Mouse (Mus musculus): ENCODE results near the gene Epo.

Epo gene

GRCm38 (mm10) chr5:137466946-137467345 is 66.1 kb downstream of the Epo start:
- H3K4me1 ChIP-seq (replicated peaks; ENCODE audit: low read depth, low read length), result no peaks in the 10 kb centered on the region
- TF ChIP-seq POU5F1 (IDR thresholded peaks at IDR 0.05; ENCODE audit: borderline replicate concordance, low read length) (no peak), NANOG (IDR thresholded peaks at IDR 0.05; ENCODE audit: borderline replicate concordance, low read length) (no peak)
- H3K4me3 ChIP-seq (replicated peaks; ENCODE audit: low read length), result no peak overlapping the region
- H3K9me3 ChIP-seq (ENCODE audit: low read length), result peaks cover 17% of the 10 kb centered on the region
- H3K27me3 ChIP-seq (ENCODE audit: insufficient read depth, low read length), result peaks cover 22% of the 10 kb centered on the region
- no peaks in the 10 kb centered on the region for H3K36me3 ChIP-seq (ENCODE audit: insufficient read depth, low read length)

- Histone ChIP-seq H3K9me3 (ENCODE audit: low read length) (peaks cover 15% of the 10 kb centered on the region), H3K27me3 (ENCODE audit: insufficient read depth, low read length) (peaks cover 19% of the 10 kb centered on the region), H3K4me1 (replicated peaks; ENCODE audit: low read depth, low read length) (no peaks in the 10 kb centered on the region), H3K4me3 (replicated peaks; ENCODE audit: low read length) (no peak overlapping the region), H3K36me3 (ENCODE audit: insufficient read depth, low read length) (no peaks in the 10 kb centered on the region)
- TF ChIP-seq NANOG (IDR thresholded peaks at IDR 0.05; ENCODE audit: borderline replicate concordance, low read length) (no peak), CTCF (conservative IDR thresholded peaks at IDR 0.05; ENCODE audit: low read length) (no peak), POU5F1 (IDR thresholded peaks at IDR 0.05; ENCODE audit: borderline replicate concordance, low read length) (no peak)
These were observed 68.0 kb downstream of the Epo start for GRCm38 (mm10) chr5:137465049-137465448.

- no peak overlapping the region for H3K4me3 ChIP-seq (replicated peaks; ENCODE audit: low read length)
- H3K27me3 ChIP-seq (ENCODE audit: insufficient read depth, low read length), result 0 out of 2 replicates have a peak, but pooled peaks cover 13% of the 10 kb centered on the region
- 0 out of 2 replicates have a peak, but pooled peaks cover 7% of the 10 kb centered on the region for H3K4me1 ChIP-seq (replicated peaks; ENCODE audit: low read depth, low read length)
- H3K9me3 ChIP-seq (ENCODE audit: low read length), result peaks cover 12% of the 10 kb centered on the region
- no peaks in the 10 kb centered on the region for H3K36me3 ChIP-seq (ENCODE audit: insufficient read depth, low read length)
- TF ChIP-seq NANOG (IDR thresholded peaks at IDR 0.05; ENCODE audit: borderline replicate concordance, low read length) (no peak), CTCF (conservative IDR thresholded peaks at IDR 0.05; ENCODE audit: low read length) (no peak), POU5F1 (IDR thresholded peaks at IDR 0.05; ENCODE audit: borderline replicate concordance, low read length) (no peak)
These were observed 77.0 kb downstream of the Epo start for GRCm38 (mm10) chr5:137455866-137456591.

- Histone ChIP-seq H3K4me3 (replicated peaks; ENCODE audit: low read length) (no peak overlapping the region), H3K9me3 (ENCODE audit: low read length) (peaks cover 12% of the 10 kb centered on the region), H3K27me3 (ENCODE audit: insufficient read depth, low read length) (0 out of 2 replicates have a peak, but pooled peaks cover 13% of the 10 kb centered on the region), H3K36me3 (ENCODE audit: insufficient read depth, low read length) (no peaks in the 10 kb centered on the region), H3K4me1 (replicated peaks; ENCODE audit: low read depth, low read length) (0 out of 2 replicates have a peak, but pooled peaks cover 7% of the 10 kb centered on the region)
- TF ChIP-seq CTCF (conservative IDR thresholded peaks at IDR 0.05; ENCODE audit: low read length), result no peak
- TF ChIP-seq NANOG (IDR thresholded peaks at IDR 0.05; ENCODE audit: borderline replicate concordance, low read length), result no peak
- no peak for TF ChIP-seq POU5F1 (IDR thresholded peaks at IDR 0.05; ENCODE audit: borderline replicate concordance, low read length)
These were observed 77.8 kb downstream of the Epo start for GRCm38 (mm10) chr5:137455206-137455605.

- Histone ChIP-seq H3K27me3 (ENCODE audit: insufficient read depth, low read length) (no peaks in the 10 kb centered on the region), H3K36me3 (ENCODE audit: insufficient read depth, low read length) (no peaks in the 10 kb centered on the region), H3K9me3 (ENCODE audit: low read length) (peaks cover 3% of the 10 kb centered on the region; the same call in 1 of the 2 replicates), H3K4me1 (replicated peaks; ENCODE audit: low read depth, low read length) (peaks cover 16% of the 10 kb centered on the region), H3K4me3 (replicated peaks; ENCODE audit: low read length) (no peak overlapping the region)
- TF ChIP-seq POU5F1 (IDR thresholded peaks at IDR 0.05; ENCODE audit: borderline replicate concordance, low read length), result no peak
- TF ChIP-seq NANOG (IDR thresholded peaks at IDR 0.05; ENCODE audit: borderline replicate concordance, low read length), result no peak
- no peak for TF ChIP-seq CTCF (conservative IDR thresholded peaks at IDR 0.05; ENCODE audit: low read length)
These were observed 87.5 kb downstream of the Epo start for GRCm38 (mm10) chr5:137445536-137445935.

DNA sequence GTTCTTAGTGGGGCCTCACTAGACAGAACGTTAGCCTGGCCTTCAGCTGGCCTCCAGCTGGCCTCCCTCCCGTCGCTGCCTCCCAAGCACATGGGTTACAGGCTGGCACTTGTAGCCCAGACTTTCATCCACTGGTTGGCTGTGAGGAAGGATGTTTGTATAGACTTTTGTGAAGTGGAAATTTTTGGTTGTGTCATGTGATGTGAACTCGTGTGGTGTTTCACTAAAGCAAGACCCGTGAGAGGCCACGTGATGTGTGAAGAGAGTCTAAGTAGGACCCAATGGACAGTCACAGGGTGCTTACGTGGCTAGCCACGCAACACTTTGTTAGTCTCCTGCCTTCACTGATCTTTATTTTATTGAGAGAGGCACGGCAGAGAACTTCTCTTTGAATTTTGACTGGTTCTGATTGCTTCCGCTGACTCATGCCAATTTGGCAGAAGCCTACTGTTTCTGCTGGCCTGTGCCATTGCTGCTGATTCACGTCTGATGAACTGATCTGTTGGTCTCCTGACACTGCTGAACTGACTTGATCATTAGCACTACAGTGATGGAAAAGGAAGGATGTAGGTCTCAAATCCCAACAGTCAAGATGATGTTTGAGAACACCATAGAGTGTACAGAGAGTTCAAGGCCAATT is 92.7 kb downstream of the Epo start:
- Histone ChIP-seq H3K36me3 (ENCODE audit: insufficient read depth, low read length) (no peaks in the 10 kb centered on the region), H3K4me3 (replicated peaks; ENCODE audit: low read length) (no peak overlapping the region), H3K9me3 (ENCODE audit: low read length) (no peaks in the 10 kb centered on the region), H3K4me1 (replicated peaks; ENCODE audit: low read depth, low read length) (peaks cover 7% of the 10 kb centered on the region), H3K27me3 (ENCODE audit: insufficient read depth, low read length) (0 out of 2 replicates have a peak, but pooled peaks cover 3% of the 10 kb centered on the region)
- TF ChIP-seq POU5F1 (IDR thresholded peaks at IDR 0.05; ENCODE audit: borderline replicate concordance, low read length) (no peak), NANOG (IDR thresholded peaks at IDR 0.05; ENCODE audit: borderline replicate concordance, low read length) (no peak), CTCF (conservative IDR thresholded peaks at IDR 0.05; ENCODE audit: low read length) (no peak)

DNA sequence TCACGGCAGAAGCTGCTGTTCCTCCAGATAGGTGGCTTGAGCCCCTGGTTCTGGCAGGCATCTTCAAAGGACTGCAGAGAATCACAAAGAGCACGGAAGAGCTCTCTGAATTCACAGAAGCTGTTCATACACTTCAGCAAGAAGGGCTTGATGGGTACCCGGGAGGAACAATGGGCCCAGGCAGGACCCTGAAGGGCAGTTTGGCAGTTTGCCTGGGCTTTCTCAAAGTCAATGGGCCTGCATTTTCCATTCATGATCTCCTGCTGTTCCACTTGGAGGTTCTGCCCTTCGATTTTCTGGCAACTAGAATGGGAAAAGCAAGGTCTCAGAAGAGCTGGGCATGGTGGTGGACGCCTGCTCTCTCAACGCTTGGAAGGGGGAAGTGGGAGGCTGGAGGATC is 99.2 kb downstream of the Epo start:
- peaks cover 4% of the 10 kb centered on the region; the same call in 1 of the 2 replicates for H3K9me3 ChIP-seq (ENCODE audit: low read length)
- 0 out of 2 replicates have a peak, but pooled peaks cover 7% of the 10 kb centered on the region for H3K27me3 ChIP-seq (ENCODE audit: insufficient read depth, low read length)
- TF ChIP-seq POU5F1 (IDR thresholded peaks at IDR 0.05; ENCODE audit: borderline replicate concordance, low read length), result no peak
- no peak for TF ChIP-seq NANOG (IDR thresholded peaks at IDR 0.05; ENCODE audit: borderline replicate concordance, low read length)
- no peak for TF ChIP-seq CTCF (conservative IDR thresholded peaks at IDR 0.05; ENCODE audit: low read length)
- H3K36me3 ChIP-seq (ENCODE audit: insufficient read depth, low read length), result no peaks in the 10 kb centered on the region
- H3K4me1 ChIP-seq (replicated peaks; ENCODE audit: low read depth, low read length), result peaks cover 15% of the 10 kb centered on the region
- no peak overlapping the region for H3K4me3 ChIP-seq (replicated peaks; ENCODE audit: low read length)
